Mouse (Mus musculus) spleen, postnatal 14 days (tissue): Measurements from ENCODE around the gene Gm49321.
A peak's percentile ranks its signal among the peaks of the same experiment; 100 is the strongest.

Experiments used
- DNase-seq, 2 experiments: peaks; one replicate each; pipeline ENCODE4 v3.0.0; 2021 to 2022; ENCODE audit warnings: low spot score in 2 of 2

Gm49321 gene

GRCm38 (mm10) chr12:73937353-73937752 lies at the start of gene Gm49321:
Gm49321 (plus strand) TSS chr12:73937653.
- DNase-seq, result no peak

DNA sequence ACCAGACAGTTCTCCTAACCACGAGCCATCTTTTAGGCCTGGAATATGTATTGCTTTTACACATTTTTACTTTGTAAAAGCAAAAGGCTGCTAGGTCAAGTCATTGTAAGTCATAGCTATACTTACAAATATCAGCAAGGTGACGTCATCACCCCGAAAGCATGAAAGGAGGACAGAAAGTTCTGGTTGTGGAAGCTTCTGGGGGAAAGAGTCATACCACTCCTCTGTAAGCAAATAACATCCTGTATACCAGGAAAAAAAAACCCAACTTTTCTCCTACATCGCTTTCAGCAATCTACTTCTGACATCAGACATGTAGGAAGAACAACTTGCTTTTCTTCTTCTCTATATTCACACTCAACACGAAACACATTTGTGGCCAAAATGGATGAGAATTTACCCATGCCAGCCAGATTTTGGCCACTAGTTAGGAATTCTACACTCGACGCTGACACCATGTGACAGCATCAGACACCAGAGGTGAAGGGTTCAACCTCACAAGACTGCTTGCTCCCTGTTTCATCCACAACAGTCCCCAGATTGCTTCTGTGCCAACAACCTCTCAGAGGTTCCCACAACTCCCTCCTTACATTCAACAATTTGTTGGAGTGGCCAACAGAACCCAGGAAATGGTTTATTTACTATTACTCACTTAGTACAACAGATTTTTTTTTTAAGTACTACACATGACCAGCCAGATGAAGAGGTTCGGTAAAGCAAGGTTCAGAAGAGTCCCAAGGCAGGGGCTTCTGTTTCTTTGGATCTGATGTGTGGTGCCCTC lies 49.3 kb upstream of the Gm49321 start:
- no peak for DNase-seq

DNA sequence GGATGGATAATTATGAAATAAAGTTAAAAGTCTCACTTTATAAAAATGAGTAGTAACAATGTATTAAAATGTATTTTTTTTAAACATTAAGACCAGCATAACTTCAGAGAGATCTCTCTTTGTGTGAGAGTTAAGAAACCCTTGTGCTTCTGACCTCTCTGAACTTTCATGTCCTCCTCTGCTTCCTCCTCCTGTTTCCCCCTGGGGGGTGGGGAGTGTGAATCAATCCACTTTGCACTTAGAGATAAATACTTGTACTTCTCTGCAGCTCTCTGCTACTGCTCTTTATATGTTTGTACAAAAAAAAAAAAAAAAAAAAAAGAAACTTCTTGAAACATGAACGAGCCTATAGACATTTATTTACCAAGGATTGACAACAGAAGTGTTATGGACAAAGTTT lies 47.9 kb upstream of the Gm49321 start:
- no peak for DNase-seq

DNA sequence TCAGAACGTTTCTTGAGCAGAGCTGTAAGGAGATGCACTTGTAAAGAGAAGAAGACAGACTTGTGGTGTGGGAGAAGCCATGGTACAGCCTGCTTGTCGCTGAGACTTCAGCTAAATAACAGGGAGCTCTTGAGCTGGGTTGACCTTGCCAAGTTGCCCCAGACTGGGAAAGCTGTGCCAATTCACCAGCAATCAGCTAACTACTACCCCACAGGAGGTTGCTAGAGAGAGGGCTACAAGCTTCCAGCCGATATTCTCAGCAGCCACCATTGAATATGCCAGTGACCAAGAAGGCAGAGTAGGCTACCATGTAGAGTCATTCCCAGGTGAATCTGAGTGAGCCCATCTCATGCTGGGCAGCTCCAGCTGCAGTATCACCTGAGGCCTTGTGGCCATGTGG lies 47.4 kb upstream of the Gm49321 start:
- no peak for DNase-seq

- DNase-seq, result no peak
Measured at GRCm38 (mm10) chr12:73892616-73893015, 44.8 kb upstream of the Gm49321 start.

GRCm38 (mm10) chr12:73894838-73895237 lies 42.6 kb upstream of the Gm49321 start:
- DNase-seq, result no peak

- DNase-seq, result no peak
Measured at GRCm38 (mm10) chr12:73895674-73896073, 41.8 kb upstream of the Gm49321 start.

DNA sequence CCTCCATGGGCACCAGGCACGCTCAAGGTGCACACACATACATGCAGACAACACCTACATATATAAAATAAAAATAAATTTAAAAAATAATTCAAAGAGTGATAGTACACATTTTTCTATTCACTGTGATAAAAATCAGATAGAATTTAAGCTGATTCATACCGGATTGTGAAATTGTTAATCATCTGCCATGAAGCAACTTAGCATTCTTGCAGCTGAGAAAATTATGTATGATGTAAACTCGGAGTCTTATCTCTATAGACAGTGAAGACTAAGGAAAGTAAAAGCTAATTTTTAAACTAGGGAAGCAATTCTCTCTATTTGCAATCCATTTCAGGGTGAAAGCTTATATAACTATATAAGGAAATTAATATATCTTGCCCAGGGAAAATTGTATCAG lies 41.0 kb upstream of the Gm49321 start:
- no peak for DNase-seq

DNA sequence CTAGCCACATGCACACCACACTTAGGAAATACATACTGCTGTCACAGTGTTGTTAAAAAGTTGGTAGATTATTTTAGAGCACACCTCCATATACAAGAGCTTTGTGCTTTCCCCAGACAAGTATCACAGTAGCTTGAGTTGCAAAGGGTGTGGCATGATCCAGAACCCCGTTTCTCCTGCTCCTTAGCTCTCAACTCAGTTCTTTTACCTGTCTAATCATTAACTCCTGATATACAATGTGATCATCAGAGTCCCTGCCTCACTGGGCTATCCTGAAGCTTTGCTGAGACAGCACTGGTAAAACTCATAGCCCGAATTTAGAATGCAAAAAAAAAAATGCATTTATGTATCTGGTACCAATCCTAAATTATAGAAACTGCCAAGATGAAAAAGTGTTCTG lies 39.2 kb upstream of the Gm49321 start:
- no peak for DNase-seq

- DNase-seq, result no peak
Measured at GRCm38 (mm10) chr12:73904133-73904934, 33.1 kb upstream of the Gm49321 start.

DNA sequence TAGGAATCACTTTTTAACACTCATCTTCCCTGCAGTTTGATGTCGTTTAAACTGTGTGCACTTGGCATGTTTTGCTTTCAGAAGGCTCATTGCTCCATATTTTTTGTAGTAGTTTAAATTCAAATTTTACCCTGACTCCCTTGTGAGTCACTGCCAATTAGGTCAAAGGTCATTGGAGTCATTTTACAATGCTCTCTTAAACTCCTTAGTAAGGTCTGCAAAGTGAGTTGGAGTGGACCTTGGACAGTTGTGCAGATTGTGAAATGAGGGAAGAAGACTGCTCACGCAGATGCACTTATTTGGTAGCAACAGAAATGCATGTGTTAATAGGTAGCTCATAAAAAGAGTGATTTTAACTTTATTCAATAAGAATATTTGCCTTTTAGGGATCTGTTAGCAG lies 32.4 kb upstream of the Gm49321 start:
- no peak for DNase-seq

DNA sequence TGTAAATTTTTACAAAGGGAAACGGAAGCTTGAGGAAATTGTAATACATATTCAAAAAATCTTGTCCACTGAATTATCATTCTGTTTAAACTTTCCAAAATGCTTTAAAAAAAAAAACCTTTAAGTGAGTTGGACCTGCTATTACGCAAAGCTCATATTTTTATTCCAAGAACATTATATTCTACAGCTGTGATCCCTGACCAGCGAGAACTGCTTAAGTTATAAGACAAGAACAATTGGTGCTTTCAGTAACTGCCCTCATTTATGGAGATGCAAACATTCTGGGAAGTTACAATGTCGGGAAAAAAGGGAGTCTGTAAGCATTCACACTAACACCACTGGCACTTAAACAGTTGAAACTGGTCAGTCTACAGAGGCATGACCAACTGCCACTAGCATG lies 31.9 kb upstream of the Gm49321 start:
- DNase-seq, result no peak

DNA sequence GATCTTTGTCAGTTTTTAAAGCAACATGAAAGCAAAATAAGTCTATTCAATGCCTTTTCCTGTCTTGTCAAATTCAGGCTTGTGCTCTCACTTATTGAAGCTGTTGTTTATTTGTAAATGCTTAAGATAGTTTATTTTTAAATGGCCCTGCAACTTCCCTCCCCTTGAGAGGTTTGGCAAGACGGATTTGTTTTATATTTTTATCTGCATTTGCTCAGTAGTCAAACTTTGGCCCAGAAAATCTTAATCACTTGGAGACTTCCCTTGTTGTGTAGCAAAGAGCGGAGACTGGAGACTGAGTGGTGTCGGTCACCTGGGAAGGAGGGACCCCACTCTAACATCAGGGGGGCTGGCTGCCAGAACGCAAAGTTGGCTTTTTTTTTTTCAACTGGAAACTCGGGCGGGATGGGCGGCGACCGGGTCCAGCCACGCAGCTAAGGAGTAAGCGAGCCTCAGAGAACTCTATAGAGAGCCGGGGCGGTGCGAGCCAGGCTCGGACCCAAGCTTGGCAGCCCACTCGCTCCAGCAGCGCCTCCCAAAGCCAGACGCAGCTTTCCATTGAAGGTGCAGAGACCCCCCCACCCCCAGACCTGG lies 30.3 kb upstream of the Gm49321 start:
- DNase-seq, result no peak

- DNase-seq, result peak; percentile 82 to 87
Measured at GRCm38 (mm10) chr12:73907673-73908150, 29.7 kb upstream of the Gm49321 start.

GRCm38 (mm10) chr12:73908274-73909012 lies 29.0 kb upstream of the Gm49321 start:
- DNase-seq, result peak; percentile 29 to 39

GRCm38 (mm10) chr12:73909013-73909575 lies 28.4 kb upstream of the Gm49321 start:
- DNase-seq, result no peak

DNA sequence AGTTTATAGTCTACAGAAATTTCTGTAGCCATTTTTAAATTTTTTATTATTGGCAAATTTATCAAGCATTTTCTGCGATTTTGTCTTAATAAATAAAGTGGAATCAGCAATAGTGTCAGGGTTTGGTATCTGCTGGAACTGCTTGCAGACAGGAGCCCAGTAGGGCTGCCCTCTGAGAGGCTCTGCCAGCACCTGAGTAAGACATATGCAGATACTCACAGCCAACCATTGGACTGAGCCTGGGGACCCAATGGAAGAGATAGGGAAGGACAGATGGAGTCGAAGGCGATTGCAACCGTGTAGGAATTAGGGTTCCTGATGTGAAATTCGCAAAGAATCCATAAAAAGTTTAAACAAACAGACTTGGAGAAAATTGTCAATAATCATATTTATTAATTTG lies 19.0 kb upstream of the Gm49321 start:
- no peak for DNase-seq

GRCm38 (mm10) chr12:73930266-73930665 lies 7.2 kb upstream of the Gm49321 start:
- DNase-seq, result no peak

DNA sequence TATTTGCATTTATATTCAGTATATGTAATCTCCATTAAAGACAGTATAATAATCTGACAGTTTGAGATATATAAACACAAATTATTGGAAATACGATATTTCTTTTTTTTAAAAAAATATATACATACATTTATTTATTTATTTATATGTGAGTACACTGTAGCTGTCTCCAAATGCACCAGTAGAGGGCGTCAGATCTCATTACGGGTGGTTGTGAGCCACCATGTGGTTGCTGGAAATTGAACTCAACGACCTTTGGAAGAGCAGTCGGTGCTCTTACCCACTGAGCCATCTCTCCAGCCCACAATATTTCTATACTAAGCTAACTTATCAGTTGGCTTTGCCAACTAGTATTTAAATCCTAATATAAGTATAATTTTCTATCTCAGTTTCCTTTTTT lies 6.2 kb upstream of the Gm49321 start:
- peak in 1 of 2 experiments; percentile 30 for DNase-seq

- DNase-seq, result no peak
Measured at GRCm38 (mm10) chr12:73934528-73934927, 2.9 kb upstream of the Gm49321 start.

DNA sequence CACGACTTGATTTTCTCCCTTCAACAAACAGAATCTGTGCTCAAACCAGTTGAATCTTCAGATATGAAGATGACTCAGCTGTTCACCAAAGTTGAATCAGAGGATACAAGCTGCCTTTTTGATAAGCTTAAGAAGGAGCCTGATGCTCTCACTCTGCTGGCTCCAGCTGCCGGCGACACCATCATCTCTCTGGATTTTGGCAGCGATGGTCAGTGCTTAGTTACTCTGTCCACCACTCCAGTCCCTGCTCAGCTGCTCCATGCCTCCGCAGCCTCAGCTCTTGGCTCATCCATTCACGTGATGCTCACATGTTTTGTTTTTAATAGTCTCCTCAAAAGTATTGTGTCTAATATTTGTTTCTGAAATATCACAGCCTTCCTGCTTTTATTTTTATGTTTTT lies 2.1 kb downstream of the Gm49321 start:
- no peak for DNase-seq

- no peak for DNase-seq
Measured at GRCm38 (mm10) chr12:73948415-73948814, 11.0 kb downstream of the Gm49321 start.
